Mouse (Mus musculus): Measurements from ENCODE around the gene Pgpep1. TPM values are rescaled to one million over a fixed set of nuclear protein-coding genes. Genes with fewer than 3 reads are reported as not detected.

The Pgpep1 gene
- polyA plus RNA-seq, 1 experiment from 2014 or later: 103 TPM

GRCm38 (mm10) chr8:70672325-70673078, 12.3 kb upstream of the Pgpep1 start:
- Histone ChIP-seq H3K27ac (ENCODE audit: low read depth, low read length) (peak overlapping the region; percentile 71), H3K9ac (ENCODE audit: low read length) (peak overlapping the region; percentile 68), H3K9me3 (ENCODE audit: control insufficient read depth, low read length) (no peaks in the 10 kb centered on the region; the same call in 1 of the 2 replicates), H3K4me2 (peak overlapping the region; percentile 41), H3K27me3 (ENCODE audit: control insufficient read depth, insufficient read depth, low read length) (no peaks in the 10 kb centered on the region), H3K4me3 (ENCODE audit: low read depth, low read length) (peak overlapping the region; percentile 24; the same call in 1 of the 2 replicates), H3K36me3 (ENCODE audit: control insufficient read depth, insufficient read depth, low read length) (no peaks in the 10 kb centered on the region; the same call in 1 of the 2 replicates), H3K4me1 (ENCODE audit: control insufficient read depth, insufficient read depth, low read length) (peaks cover 5% of the 10 kb centered on the region)
- WGBS: 38% methylated on average over 19 of the region's 19 CpGs
- ATAC-seq (ENCODE audit: low FRiP score): no peak
- DNase-seq (ENCODE audit: low spot score, missing footprints): peak; percentile 90

GRCm38 (mm10) chr8:70671615-70672324, 11.6 kb upstream of the Pgpep1 start:
- Histone ChIP-seq H3K27me3 (ENCODE audit: control insufficient read depth, insufficient read depth, low read length) (no peaks in the 10 kb centered on the region), H3K36me3 (ENCODE audit: control insufficient read depth, insufficient read depth, low read length) (no peaks in the 10 kb centered on the region; the same call in 1 of the 2 replicates), H3K4me1 (ENCODE audit: control insufficient read depth, insufficient read depth, low read length) (peaks cover 5% of the 10 kb centered on the region), H3K9ac (ENCODE audit: low read length) (no peak overlapping the region), H3K9me3 (ENCODE audit: control insufficient read depth, low read length) (no peaks in the 10 kb centered on the region; the same call in 1 of the 2 replicates), H3K27ac (ENCODE audit: low read depth, low read length) (no peak overlapping the region), H3K4me2 (no peak overlapping the region), H3K4me3 (ENCODE audit: low read depth, low read length) (no peak overlapping the region)
- no peak for ATAC-seq (ENCODE audit: low FRiP score)
- no peak for DNase-seq (ENCODE audit: low spot score, missing footprints)
- 63% methylated on average over 10 of the region's 10 CpGs for WGBS

- Histone ChIP-seq H3K4me2 (no peak overlapping the region), H3K36me3 (ENCODE audit: control insufficient read depth, insufficient read depth, low read length) (no peaks in the 10 kb centered on the region; the same call in 1 of the 2 replicates), H3K9me3 (ENCODE audit: control insufficient read depth, low read length) (no peaks in the 10 kb centered on the region; the same call in 1 of the 2 replicates), H3K4me1 (ENCODE audit: control insufficient read depth, insufficient read depth, low read length) (no peaks in the 10 kb centered on the region), H3K4me3 (ENCODE audit: low read depth, low read length) (no peak overlapping the region), H3K9ac (ENCODE audit: low read length) (no peak overlapping the region), H3K27ac (ENCODE audit: low read depth, low read length) (no peak overlapping the region), H3K27me3 (ENCODE audit: control insufficient read depth, insufficient read depth, low read length) (no peaks in the 10 kb centered on the region)
- 69% methylated on average over 5 of the region's 5 CpGs for WGBS
- DNase-seq (ENCODE audit: low spot score, missing footprints) (no peak), ATAC-seq (ENCODE audit: low FRiP score) (no peak)
Measured at GRCm38 (mm10) chr8:70667071-70667470, 6.9 kb upstream of the Pgpep1 start.

GRCm38 (mm10) chr8:70665599-70665998, 5.4 kb upstream of the Pgpep1 start:
- Histone ChIP-seq H3K36me3 (ENCODE audit: control insufficient read depth, insufficient read depth, low read length) (no peaks in the 10 kb centered on the region), H3K4me2 (no peak overlapping the region), H3K27ac (ENCODE audit: low read depth, low read length) (no peak overlapping the region), H3K9ac (ENCODE audit: low read length) (no peak overlapping the region), H3K4me1 (ENCODE audit: control insufficient read depth, insufficient read depth, low read length) (no peaks in the 10 kb centered on the region), H3K4me3 (ENCODE audit: low read depth, low read length) (no peak overlapping the region), H3K9me3 (ENCODE audit: control insufficient read depth, low read length) (no peaks in the 10 kb centered on the region; the same call in 1 of the 2 replicates), H3K27me3 (ENCODE audit: control insufficient read depth, insufficient read depth, low read length) (no peaks in the 10 kb centered on the region)
- DNase-seq (ENCODE audit: low spot score, missing footprints) (no peak), ATAC-seq (ENCODE audit: low FRiP score) (no peak; the same call in 1 of the 2 replicates)
- 86% methylated on average over 2 of the region's 2 CpGs for WGBS

- Histone ChIP-seq H3K36me3 (ENCODE audit: control insufficient read depth, insufficient read depth, low read length) (no peaks in the 10 kb centered on the region), H3K27me3 (ENCODE audit: control insufficient read depth, insufficient read depth, low read length) (no peaks in the 10 kb centered on the region), H3K4me2 (no peak overlapping the region), H3K27ac (ENCODE audit: low read depth, low read length) (no peak overlapping the region), H3K4me1 (ENCODE audit: control insufficient read depth, insufficient read depth, low read length) (peaks cover 4% of the 10 kb centered on the region; the same call in 1 of the 2 replicates), H3K9me3 (ENCODE audit: control insufficient read depth, low read length) (no peaks in the 10 kb centered on the region; the same call in 1 of the 2 replicates), H3K9ac (ENCODE audit: low read length) (no peak overlapping the region), H3K4me3 (ENCODE audit: low read depth, low read length) (no peak overlapping the region)
- DNase-seq (ENCODE audit: low spot score, missing footprints) (no peak), ATAC-seq (ENCODE audit: low FRiP score) (no peak)
- WGBS: 87% methylated on average over 3 of the region's 3 CpGs
Measured at GRCm38 (mm10) chr8:70664631-70665030, 4.4 kb upstream of the Pgpep1 start.

GRCm38 (mm10) chr8:70663691-70664090, 3.5 kb upstream of the Pgpep1 start:
- Histone ChIP-seq H3K9me3 (ENCODE audit: control insufficient read depth, low read length) (no peaks in the 10 kb centered on the region; the same call in 1 of the 2 replicates), H3K4me3 (ENCODE audit: low read depth, low read length) (no peak overlapping the region), H3K4me1 (ENCODE audit: control insufficient read depth, insufficient read depth, low read length) (peaks cover 8% of the 10 kb centered on the region), H3K27ac (ENCODE audit: low read depth, low read length) (no peak overlapping the region), H3K27me3 (ENCODE audit: control insufficient read depth, insufficient read depth, low read length) (no peaks in the 10 kb centered on the region), H3K36me3 (ENCODE audit: control insufficient read depth, insufficient read depth, low read length) (no peaks in the 10 kb centered on the region), H3K4me2 (no peak overlapping the region), H3K9ac (ENCODE audit: low read length) (no peak overlapping the region)
- DNase-seq (ENCODE audit: low spot score, missing footprints): no peak
- WGBS: 53% methylated on average over 4 of the region's 4 CpGs
- no peak for ATAC-seq (ENCODE audit: low FRiP score)

GRCm38 (mm10) chr8:70659604-70660272, 450 bp downstream of the Pgpep1 start:
- Histone ChIP-seq H3K4me2 (peak overlapping the region; percentile 91), H3K4me1 (ENCODE audit: control insufficient read depth, insufficient read depth, low read length) (peaks cover 42% of the 10 kb centered on the region), H3K4me3 (ENCODE audit: low read depth, low read length) (peak overlapping the region; percentile 79), H3K9me3 (ENCODE audit: control insufficient read depth, low read length) (no peaks in the 10 kb centered on the region), H3K36me3 (ENCODE audit: control insufficient read depth, insufficient read depth, low read length) (no peaks in the 10 kb centered on the region), H3K27me3 (ENCODE audit: control insufficient read depth, insufficient read depth, low read length) (no peaks in the 10 kb centered on the region), H3K27ac (ENCODE audit: low read depth, low read length) (no peak overlapping the region; the same call in 1 of the 2 replicates), H3K9ac (ENCODE audit: low read length) (peak overlapping the region; percentile 82)
- ATAC-seq (ENCODE audit: low FRiP score): peak; percentile 91
- WGBS: under 1% methylated on average over 44 of the region's 44 CpGs
- peak; percentile 100 for DNase-seq (ENCODE audit: low spot score, missing footprints)

GRCm38 (mm10) chr8:70658897-70659603, 1.1 kb downstream of the Pgpep1 start:
- 2% methylated on average over 31 of the region's 31 CpGs for WGBS
- peak; percentile 43 for ATAC-seq (ENCODE audit: low FRiP score)
- DNase-seq (ENCODE audit: low spot score, missing footprints): no peak
- Histone ChIP-seq H3K36me3 (ENCODE audit: control insufficient read depth, insufficient read depth, low read length) (no peaks in the 10 kb centered on the region), H3K9ac (ENCODE audit: low read length) (peak overlapping the region; percentile 82), H3K4me2 (peak overlapping the region; percentile 91), H3K4me1 (ENCODE audit: control insufficient read depth, insufficient read depth, low read length) (peaks cover 46% of the 10 kb centered on the region), H3K4me3 (ENCODE audit: low read depth, low read length) (peak overlapping the region; percentile 79), H3K27me3 (ENCODE audit: control insufficient read depth, insufficient read depth, low read length) (no peaks in the 10 kb centered on the region), H3K27ac (ENCODE audit: low read depth, low read length) (peak overlapping the region; percentile 48; the same call in 1 of the 2 replicates), H3K9me3 (ENCODE audit: control insufficient read depth, low read length) (no peaks in the 10 kb centered on the region)
